Mouse (Mus musculus) kidney, embryonic 15.5 days (tissue): ENCODE measurements around the gene Gab2. TPM values are rescaled to one million over a fixed set of nuclear protein-coding genes. Genes with fewer than 3 reads are reported as not detected.
"Not testable (repeated sequence)": the region's sequence is repeated elsewhere in the genome, so short reads cannot be mapped to it uniquely, and the experiment has no call there.

Source experiments
- ATAC-seq: fragments of 200-750 bp; cut with Nextera tagmentation; replicated peaks from 2 replicates; pipeline ENCODE4 v1.8.0; 2017; ENCODE audit warnings: moderate TSS enrichment; ENCODE audit not compliant: low FRiP score
- H3K27ac ChIP-seq: fragments of 300-500 bp; sonication (generic); 2 replicates; pipeline ENCODE4 v1.5.1; 2015; ENCODE audit warnings: mild to moderate bottlenecking, inconsistent platforms
- H3K27me3 ChIP-seq: fragments of 300-500 bp; sonication (generic); 2 replicates; pipeline ENCODE4 v1.6.1; 2015; ENCODE audit warnings: inconsistent platforms
- H3K36me3 ChIP-seq: fragments of 300-500 bp; sonication (generic); 2 replicates; pipeline ENCODE4 v1.6.1; 2015; ENCODE audit warnings: inconsistent platforms
- H3K4me1 ChIP-seq: fragments of 300-500 bp; sonication (generic); 2 replicates; pipeline ENCODE4 v1.6.1; 2015; ENCODE audit warnings: inconsistent platforms
- H3K4me2 ChIP-seq: fragments of 300-500 bp; sonication (generic); 2 replicates; pipeline ENCODE4 v1.6.1; 2015; ENCODE audit warnings: moderate library complexity, mild to moderate bottlenecking, inconsistent platforms
- H3K4me3 ChIP-seq: fragments of 300-500 bp; sonication (generic); replicated peaks from 2 replicates; pipeline ENCODE4 v1.5.1; 2015; ENCODE audit warnings: mild to moderate bottlenecking, inconsistent platforms
- H3K9ac ChIP-seq: fragments of 300-500 bp; sonication (generic); 2 replicates; pipeline ENCODE4 v1.6.1; 2015; ENCODE audit warnings: mild to moderate bottlenecking, inconsistent platforms
- H3K9me3 ChIP-seq: fragments of 300-500 bp; sonication (generic); replicated peaks from 2 replicates; pipeline ENCODE4 v1.6.1; 2016; ENCODE audit warnings: inconsistent platforms
- WGBS: fragments of 180-500 bp; shearing (Covaris S2); methylation state at CpG from one replicate; pipeline ENCODE4 v1.1.7; 2015; ENCODE audit warnings: mixed read lengths; 5-methylcytosine and 5-hydroxymethylcytosine counted together
- polyA plus RNA-seq: library from polyadenylated mRNA; unstranded; fragments of >200 nt; fragmentation: Nextera tagmentation; extraction: Ambion mirVana; gene quantifications from 2 replicates; pipeline ENCODE4 v1.2.1, GENCODE M21; 2015

Gab2 gene
- polyA plus RNA-seq, 1 experiment from 2014 or later, result 14.5 TPM

DNA sequence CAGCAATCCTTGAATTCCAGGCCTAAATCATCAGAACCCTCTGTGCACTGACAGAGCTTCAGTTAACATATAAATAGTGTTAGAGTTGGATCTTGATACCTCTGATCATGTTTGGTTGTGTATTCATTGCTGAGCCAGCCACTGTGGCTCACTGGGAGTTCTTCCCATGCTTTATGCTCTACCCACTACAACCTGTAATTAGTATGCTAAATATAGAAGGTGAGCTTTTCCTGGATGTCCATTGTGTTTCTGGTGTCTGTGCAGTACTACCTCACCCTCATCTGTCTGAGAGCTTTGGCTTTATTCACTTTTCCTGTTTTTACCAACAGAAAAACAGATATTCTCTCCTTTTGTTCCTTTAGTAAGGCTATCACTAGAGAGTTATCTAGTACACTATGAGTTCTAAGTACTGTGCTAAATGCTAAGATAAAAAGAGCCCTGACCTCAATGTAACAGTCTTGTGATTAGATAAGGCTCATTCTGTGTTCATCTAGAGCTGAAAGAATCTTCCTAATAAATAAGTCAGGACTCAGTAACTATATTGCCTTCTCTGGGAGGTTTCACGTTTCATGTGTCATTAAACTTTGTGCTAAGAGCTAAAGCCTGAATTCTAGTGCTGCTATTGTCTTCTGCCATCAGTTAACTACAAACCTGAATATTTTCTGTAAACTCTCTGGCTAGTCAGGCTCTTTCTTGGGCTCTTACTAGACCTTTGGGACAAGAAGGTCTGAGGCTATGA, 127.6 kb downstream of the Gab2 start:
- H3K27ac ChIP-seq, result 0 out of 2 replicates have a peak overlapping the region, but pooled peaks have one; percentile 14
- H3K4me3 ChIP-seq, result no peak overlapping the region
- no peaks in the 10 kb centered on the region for H3K36me3 ChIP-seq
- no peak for ATAC-seq
- H3K4me1 ChIP-seq, result peaks cover 10% of the 10 kb centered on the region; the same call in 1 of the 2 replicates
- 27% methylated on average over 1 of the region's 1 CpGs for WGBS
- H3K27me3 ChIP-seq, result no peaks in the 10 kb centered on the region
- no peak overlapping the region for H3K9ac ChIP-seq
- H3K4me2 ChIP-seq, result no peak overlapping the region
- H3K9me3 ChIP-seq, result no peaks in the 10 kb centered on the region

DNA sequence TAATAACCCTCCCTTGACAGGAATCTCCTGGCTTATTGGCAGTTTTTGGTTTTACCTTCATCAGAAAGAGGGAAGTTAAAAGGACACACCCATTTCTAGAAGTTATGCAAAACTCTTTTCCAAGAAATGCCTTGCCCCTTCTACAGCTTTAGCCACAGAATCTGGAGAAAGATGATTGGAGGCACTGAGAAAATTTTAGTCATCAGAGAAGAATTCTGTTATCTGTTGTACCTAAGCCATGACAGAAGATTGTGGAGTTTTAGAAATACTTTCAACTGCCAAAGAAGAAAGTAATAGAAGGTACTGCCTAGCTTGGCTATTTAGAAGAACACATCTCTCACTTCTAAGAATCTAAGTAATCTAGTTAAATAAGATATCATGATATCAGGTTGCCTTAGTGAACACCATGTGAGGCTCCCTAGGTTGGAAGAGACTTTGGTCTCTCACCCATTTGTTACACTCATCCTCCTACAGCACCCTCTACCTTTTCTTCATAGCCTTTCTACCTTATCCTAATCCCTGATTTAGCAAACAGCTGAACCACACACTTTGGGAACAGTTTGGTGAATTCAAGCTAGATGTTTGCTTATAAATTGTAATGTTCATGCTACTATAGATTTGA, 128.8 kb downstream of the Gab2 start:
- H3K27ac ChIP-seq, result no peak overlapping the region
- no peak for ATAC-seq
- peaks cover 10% of the 10 kb centered on the region; the same call in 1 of the 2 replicates for H3K4me1 ChIP-seq
- no peak overlapping the region for H3K4me2 ChIP-seq
- H3K9me3 ChIP-seq, result no peaks in the 10 kb centered on the region
- H3K36me3 ChIP-seq, result no peaks in the 10 kb centered on the region
- no peak overlapping the region for H3K4me3 ChIP-seq
- no peaks in the 10 kb centered on the region for H3K27me3 ChIP-seq
- no peak overlapping the region for H3K9ac ChIP-seq

DNA sequence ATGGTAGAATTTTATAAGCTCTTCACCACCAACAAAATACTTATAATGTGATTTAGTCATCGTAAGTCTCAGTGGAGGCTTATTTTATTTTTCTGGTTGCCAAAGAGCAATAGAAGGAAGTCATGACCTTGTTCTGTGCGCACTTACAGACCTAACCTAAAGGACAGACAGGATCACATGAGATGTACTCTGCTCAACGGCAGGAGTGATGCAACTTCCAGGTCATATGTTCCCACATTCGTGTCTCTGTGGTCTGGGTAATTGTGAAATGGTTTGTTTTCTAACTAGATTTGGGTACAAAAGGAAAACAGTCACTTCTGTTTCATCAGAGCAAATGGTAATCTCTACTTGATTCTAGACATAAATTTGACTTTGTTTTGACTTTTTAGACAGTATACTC, 129.7 kb downstream of the Gab2 start:
- ATAC-seq, result no peak
- WGBS, result 77% methylated on average over 4 of the region's 4 CpGs
- no peaks in the 10 kb centered on the region for H3K27me3 ChIP-seq
- H3K9me3 ChIP-seq, result no peaks in the 10 kb centered on the region
- no peak overlapping the region for H3K27ac ChIP-seq
- H3K4me2 ChIP-seq, result no peak overlapping the region
- no peaks in the 10 kb centered on the region for H3K36me3 ChIP-seq
- H3K4me1 ChIP-seq, result peaks cover 10% of the 10 kb centered on the region; the same call in 1 of the 2 replicates
- no peak overlapping the region for H3K9ac ChIP-seq
- H3K4me3 ChIP-seq, result no peak overlapping the region

DNA sequence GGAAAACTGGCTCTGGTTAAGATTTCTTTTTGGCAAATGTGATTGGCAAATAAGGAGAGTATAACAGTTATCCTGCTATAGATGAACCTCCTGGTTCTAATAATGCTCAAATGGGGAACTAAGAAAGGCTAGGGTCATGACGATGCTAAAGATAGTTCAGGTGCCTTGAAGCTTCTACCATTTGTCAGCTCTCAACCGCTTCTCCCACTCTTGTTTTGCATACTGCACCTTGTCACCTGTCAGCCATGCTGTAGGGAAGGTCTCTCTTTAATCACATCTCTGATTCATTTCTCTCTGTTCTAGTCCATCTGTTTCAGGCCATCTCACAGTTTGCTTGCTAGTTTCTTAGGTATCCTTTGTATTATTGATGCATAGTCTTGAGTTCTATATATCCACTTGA, 142.4 kb downstream of the Gab2 start:
- H3K4me1 ChIP-seq, result no peaks in the 10 kb centered on the region
- H3K4me3 ChIP-seq, result no peak overlapping the region
- no peaks in the 10 kb centered on the region for H3K9me3 ChIP-seq
- no peak overlapping the region for H3K9ac ChIP-seq
- ATAC-seq, result no peak
- WGBS, result 87% methylated on average over 2 of the region's 2 CpGs
- no peak overlapping the region for H3K4me2 ChIP-seq
- H3K27ac ChIP-seq, result no peak overlapping the region
- peaks cover 32% of the 10 kb centered on the region for H3K36me3 ChIP-seq
- no peaks in the 10 kb centered on the region for H3K27me3 ChIP-seq

DNA sequence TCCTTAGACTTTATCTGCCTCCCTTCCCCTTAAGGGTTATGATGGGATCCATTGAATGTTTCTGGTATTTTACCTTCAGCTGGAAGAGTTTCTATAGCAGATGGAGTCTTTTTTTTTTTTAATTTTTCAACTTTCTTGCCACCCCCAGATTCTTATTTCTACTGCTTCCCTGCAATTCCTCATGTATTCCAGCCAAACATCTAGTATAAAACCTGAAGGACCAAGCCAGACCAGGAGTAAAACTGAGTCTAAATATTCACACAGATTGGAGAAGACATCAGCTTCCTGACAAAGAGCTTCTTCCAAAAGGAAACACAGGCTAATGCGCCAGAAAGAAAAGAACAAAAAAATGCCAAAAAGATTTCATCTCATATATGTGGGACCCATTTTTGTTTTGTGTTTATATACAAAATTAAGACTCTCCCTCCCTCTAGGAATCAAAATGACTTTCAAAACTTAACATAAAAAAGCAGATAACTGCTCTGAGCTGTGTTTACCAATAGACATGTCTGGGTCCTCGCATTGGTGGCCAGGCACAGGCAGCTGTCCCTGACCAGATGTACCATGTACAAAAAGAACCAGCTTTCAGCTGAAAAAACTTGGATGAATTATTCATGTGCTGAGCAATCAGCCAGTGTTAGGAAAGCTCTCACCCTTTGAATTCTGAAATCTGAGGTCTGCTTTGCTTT, 164.0 kb downstream of the Gab2 start:
- no peak for ATAC-seq
- Histone ChIP-seq H3K27me3 (no peaks in the 10 kb centered on the region), H3K9ac (no peak overlapping the region), H3K4me2 (no peak overlapping the region), H3K4me3 (no peak overlapping the region), H3K27ac (no peak overlapping the region), H3K9me3 (no peaks in the 10 kb centered on the region), H3K36me3 (no peaks in the 10 kb centered on the region), H3K4me1 (peaks cover 23% of the 10 kb centered on the region)
- WGBS, result 79% methylated on average over 2 of the region's 2 CpGs

DNA sequence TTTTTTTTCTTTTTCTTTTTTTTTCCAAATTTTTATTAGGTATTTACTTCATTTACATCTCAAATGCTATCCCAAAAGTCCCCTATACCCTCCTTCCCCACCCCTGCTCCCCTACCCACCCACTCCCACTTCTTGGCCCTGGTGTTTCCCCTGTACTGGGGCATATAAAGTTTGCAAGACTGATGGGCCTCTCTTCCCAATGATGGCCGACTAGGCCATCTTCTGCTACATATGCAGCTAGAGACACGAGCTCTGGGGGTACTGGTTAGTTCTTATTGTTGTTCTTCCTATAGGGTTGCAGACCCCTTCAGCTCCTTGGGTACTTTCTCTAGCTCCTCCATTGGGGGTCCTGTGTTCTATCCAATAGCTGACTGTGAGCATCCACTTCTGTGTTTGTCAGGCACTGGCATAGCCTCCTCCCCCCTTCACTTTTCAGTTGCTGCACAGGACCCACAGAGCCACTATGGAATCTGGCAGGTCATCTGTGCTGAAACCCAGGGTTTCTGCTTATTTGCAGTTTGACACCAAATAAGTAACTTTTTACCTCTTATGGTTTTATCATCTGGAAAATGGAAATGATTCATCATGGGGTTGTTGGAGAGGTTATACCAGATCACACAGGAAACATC, 164.7 kb downstream of the Gab2 start:
- not testable (repeated sequence) for H3K9me3 ChIP-seq, H3K4me3 ChIP-seq, H3K36me3 ChIP-seq, H3K9ac ChIP-seq, H3K4me2 ChIP-seq, H3K27me3 ChIP-seq, ATAC-seq, H3K27ac ChIP-seq
- WGBS, result 72% methylated on average over 2 of the region's 2 CpGs
- H3K4me1 ChIP-seq, result peaks cover 23% of the 10 kb centered on the region

DNA sequence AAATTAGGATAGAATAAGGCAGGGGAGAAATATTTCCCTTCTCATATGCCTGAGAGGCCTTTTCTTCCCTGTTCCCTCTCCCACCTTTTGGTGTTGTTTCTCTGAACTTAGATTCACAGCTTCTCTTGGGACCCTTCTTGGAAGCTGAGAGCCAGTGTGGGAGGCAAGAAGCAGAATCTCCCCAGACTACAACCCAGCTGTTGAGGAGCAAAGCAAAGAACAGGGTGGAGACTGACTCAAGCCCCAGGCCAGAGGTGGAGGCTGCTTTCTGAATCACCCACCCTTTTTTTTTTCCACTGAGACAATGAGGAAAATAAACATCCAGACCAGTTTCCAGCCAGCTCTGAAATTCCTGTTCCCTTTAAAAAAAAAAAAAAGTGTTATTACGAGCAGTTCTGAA, 166.3 kb downstream of the Gab2 start:
- Histone ChIP-seq H3K27me3 (no peaks in the 10 kb centered on the region), H3K4me3 (no peak overlapping the region), H3K4me1 (peaks cover 23% of the 10 kb centered on the region), H3K36me3 (no peaks in the 10 kb centered on the region), H3K9ac (no peak overlapping the region), H3K4me2 (no peak overlapping the region), H3K27ac (peak overlapping the region; percentile 72), H3K9me3 (no peaks in the 10 kb centered on the region)
- 11% methylated on average over 1 of the region's 1 CpGs for WGBS
- ATAC-seq, result peak; percentile 77

DNA sequence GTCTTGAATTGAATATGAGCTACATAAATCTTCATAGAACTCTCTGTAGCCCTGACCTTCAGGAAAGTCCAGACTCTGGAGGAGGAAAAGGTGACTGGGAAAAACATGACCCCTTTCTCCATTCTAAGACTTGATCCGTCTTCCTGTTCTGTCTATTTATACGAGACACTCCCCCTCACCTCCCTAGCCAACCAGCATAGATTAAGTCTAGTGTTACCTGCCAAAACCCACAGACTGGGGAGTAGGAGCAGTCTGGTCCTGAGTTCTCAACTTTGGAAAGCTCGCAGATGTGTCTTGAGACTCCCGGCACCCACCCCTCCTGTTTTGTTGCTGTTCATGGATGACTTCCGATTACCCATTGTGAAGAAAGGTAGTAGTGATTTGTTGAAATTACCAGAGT, 166.8 kb downstream of the Gab2 start:
- peaks cover 23% of the 10 kb centered on the region for H3K4me1 ChIP-seq
- peak; percentile 96 for ATAC-seq
- H3K4me2 ChIP-seq, result no peak overlapping the region
- peak overlapping the region; percentile 27; the same call in 1 of the 2 replicates for H3K27ac ChIP-seq
- no peak overlapping the region for H3K4me3 ChIP-seq
- H3K27me3 ChIP-seq, result no peaks in the 10 kb centered on the region
- no peak overlapping the region for H3K9ac ChIP-seq
- 28% methylated on average over 5 of the region's 5 CpGs for WGBS
- no peaks in the 10 kb centered on the region for H3K36me3 ChIP-seq
- no peaks in the 10 kb centered on the region for H3K9me3 ChIP-seq

DNA sequence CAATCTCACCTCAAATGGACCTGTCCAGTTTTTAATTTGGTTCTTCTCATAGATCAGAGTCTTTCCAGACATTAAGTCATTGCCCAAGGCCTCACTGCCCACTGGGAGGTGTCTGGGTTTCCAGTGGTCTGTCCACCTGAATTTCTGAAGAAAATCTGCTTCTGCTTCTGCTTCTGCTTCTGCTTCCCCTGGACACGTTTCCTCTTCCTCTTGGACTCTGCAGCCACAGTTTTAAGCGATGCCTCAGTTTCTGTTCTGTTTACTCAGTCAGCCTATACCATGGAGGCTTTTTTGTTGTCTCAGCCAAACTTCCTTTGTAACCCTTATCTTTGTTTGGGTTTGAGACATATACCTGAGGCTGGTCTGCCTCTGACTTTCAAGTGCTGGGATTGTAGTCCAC, 170.3 kb downstream of the Gab2 start:
- peaks cover 15% of the 10 kb centered on the region for H3K4me1 ChIP-seq
- 79% methylated on average over 2 of the region's 2 CpGs for WGBS
- H3K9ac ChIP-seq, result no peak overlapping the region
- ATAC-seq, result no peak
- H3K27ac ChIP-seq, result no peak overlapping the region
- no peaks in the 10 kb centered on the region for H3K27me3 ChIP-seq
- no peaks in the 10 kb centered on the region for H3K9me3 ChIP-seq
- no peaks in the 10 kb centered on the region for H3K36me3 ChIP-seq
- no peak overlapping the region for H3K4me2 ChIP-seq
- H3K4me3 ChIP-seq, result no peak overlapping the region

DNA sequence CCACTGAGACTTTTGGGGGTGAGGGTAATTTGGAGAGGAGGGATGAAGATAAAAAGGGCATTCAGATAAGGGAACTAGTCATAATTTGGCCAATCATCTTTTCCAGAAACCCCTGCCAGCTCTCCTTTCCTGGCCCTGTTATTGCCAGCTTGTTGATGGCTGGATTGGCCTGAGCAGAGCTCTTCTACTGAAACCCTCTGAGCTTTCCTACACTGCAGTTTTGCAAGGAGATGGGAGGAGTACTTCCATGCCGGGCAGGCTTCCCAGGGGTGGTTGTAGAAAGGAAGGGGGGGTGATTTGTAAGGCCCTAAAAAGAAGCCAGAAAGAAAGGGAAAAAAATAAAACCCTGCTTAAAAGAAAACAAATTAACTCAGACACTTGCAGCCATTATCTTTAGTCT, 181.2 kb downstream of the Gab2 start:
- Histone ChIP-seq H3K9ac (no peak overlapping the region), H3K4me3 (no peak overlapping the region), H3K36me3 (no peaks in the 10 kb centered on the region), H3K4me1 (no peaks in the 10 kb centered on the region), H3K9me3 (no peaks in the 10 kb centered on the region), H3K27ac (no peak overlapping the region), H3K4me2 (no peak overlapping the region), H3K27me3 (no peaks in the 10 kb centered on the region)
- no peak for ATAC-seq
- WGBS, result 35% methylated on average over 1 of the region's 1 CpGs

DNA sequence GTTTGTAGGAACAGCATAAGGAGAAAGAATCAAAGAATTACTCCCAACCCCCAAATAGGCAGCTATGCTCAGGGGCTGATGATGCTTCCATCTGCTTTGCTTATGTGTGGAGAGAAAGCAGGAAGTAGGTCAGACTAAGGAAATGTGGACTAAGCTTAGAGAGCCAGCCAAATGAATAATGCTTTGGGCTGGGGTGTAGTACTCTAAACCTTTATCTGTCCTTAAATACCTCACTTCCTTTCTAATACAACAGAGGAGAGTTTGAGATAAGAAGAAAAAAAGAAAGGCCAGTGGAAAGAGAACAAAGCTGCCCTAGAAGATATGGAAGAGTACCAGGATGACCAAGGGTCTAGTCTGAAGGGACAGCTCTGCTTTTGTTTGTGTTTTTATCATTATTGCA, 189.0 kb downstream of the Gab2 start:
- Histone ChIP-seq H3K4me2 (no peak overlapping the region), H3K4me3 (no peak overlapping the region), H3K36me3 (peaks cover 14% of the 10 kb centered on the region), H3K4me1 (no peaks in the 10 kb centered on the region), H3K9ac (no peak overlapping the region), H3K9me3 (no peaks in the 10 kb centered on the region), H3K27ac (no peak overlapping the region), H3K27me3 (no peaks in the 10 kb centered on the region)
- no peak for ATAC-seq

DNA sequence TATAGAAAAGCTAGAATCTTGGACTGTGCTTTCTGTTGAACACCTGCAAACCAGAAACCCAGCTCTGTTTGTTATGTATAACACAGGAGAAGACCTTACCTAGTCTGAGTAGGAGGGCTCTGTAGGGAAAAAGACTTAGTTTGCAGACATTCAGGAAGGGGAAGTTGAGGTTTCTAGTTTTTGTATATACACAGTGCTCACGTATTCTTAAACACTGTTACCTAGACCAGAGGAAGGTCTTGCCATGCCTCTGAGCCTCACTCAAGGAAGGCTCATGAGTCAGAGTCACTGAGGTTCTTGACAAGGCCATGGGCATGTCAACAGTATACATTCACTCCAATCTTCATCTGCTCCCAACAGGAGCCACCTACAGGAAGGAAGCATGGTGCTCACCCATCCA, 189.7 kb downstream of the Gab2 start:
- Histone ChIP-seq H3K4me3 (no peak overlapping the region), H3K27me3 (no peaks in the 10 kb centered on the region), H3K4me1 (no peaks in the 10 kb centered on the region), H3K4me2 (no peak overlapping the region), H3K27ac (no peak overlapping the region), H3K9ac (no peak overlapping the region), H3K36me3 (peaks cover 14% of the 10 kb centered on the region), H3K9me3 (no peaks in the 10 kb centered on the region)
- no peak for ATAC-seq
- 94% methylated on average over 1 of the region's 1 CpGs for WGBS
